Mouse (Mus musculus): ENCODE measurements around the gene Zfp869. TPM values are rescaled to one million over a fixed set of nuclear protein-coding genes. Genes with fewer than 3 reads are reported as not detected.
A peak's percentile ranks its signal among the peaks of the same experiment; 100 is the strongest.

Zfp869 gene
- total and polyA plus RNA-seq, 3 experiments = 15.2 to 30.6 (median 16.0) TPM

DNA sequence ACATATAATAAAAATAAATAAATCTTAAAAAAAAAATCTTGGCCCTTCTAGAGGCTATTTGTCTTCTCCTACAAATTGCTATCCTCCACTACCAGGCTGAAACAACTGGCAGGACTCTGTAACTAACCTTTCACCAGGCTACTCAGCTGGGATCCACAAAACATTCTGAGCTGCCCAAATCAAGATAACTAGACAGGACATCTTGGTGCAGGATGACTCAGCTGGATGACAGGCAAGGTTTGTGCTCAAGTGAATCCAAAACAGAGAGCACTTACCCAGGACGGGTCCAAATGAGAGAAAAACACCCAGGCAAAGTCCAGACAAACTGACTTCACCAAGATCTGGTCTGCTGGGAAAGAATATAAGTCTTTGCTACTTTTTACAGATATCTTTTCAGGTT, 25.0 kb upstream of the Zfp869 start:
- Histone ChIP-seq H3K9ac (ENCODE audit: insufficient read depth, low read depth) (no peak overlapping the region), H3K27ac (ENCODE audit: insufficient read depth, low read depth) (no peak overlapping the region), H3K9me3 (replicated peaks; ENCODE audit: low read length) (no peaks in the 10 kb centered on the region), H3K4me1 (ENCODE audit: control insufficient read depth in 1 of 2, insufficient read depth in 2 of 2) (no peaks in the 10 kb centered on the region), H3K36me3 (replicated peaks in 1 of 2; ENCODE audit: control insufficient read depth in 1 of 2, insufficient read depth in 1 of 2, low read length in 1 of 2) (no peaks in the 10 kb centered on the region), H3K79me2 (replicated peaks; ENCODE audit: control insufficient read depth, extremely low read depth, insufficient read depth, poor library complexity, severe bottlenecking) (no peaks in the 10 kb centered on the region), H3K4me2 (ENCODE audit: insufficient read depth, low read depth, poor library complexity, severe bottlenecking) (no peak overlapping the region), H3K4me3 (replicated peaks in 1 of 3; ENCODE audit: low read depth in 2 of 3, low read length in 2 of 3, poor library complexity in 1 of 3) (no peak overlapping the region), H3K27me3 (replicated peaks) (no peaks in the 10 kb centered on the region)
- in situ Hi-C loops (cut with MboI; ENCODE audit: low pct_ligation_motif_present, low pct_unique_long_range_greater_than_20kb, low sequenced_read_pairs) (no loop called here), dilution Hi-C loops (cut with MboI; ENCODE audit: extremely low pct_ligation_motif_present, extremely low pct_unique_long_range_greater_than_20kb, low sequenced_read_pairs) (no loop called here)
- TF ChIP-seq TBP (conservative IDR thresholded peaks at IDR 0.05; ENCODE audit: low read depth, low read length) = no peak
- TF ChIP-seq RCOR1 (conservative IDR thresholded peaks at IDR 0.05; ENCODE audit: low read depth, low read length) = no peak
- no peak for DNase-seq (ENCODE audit: extremely low read depth)

DNA sequence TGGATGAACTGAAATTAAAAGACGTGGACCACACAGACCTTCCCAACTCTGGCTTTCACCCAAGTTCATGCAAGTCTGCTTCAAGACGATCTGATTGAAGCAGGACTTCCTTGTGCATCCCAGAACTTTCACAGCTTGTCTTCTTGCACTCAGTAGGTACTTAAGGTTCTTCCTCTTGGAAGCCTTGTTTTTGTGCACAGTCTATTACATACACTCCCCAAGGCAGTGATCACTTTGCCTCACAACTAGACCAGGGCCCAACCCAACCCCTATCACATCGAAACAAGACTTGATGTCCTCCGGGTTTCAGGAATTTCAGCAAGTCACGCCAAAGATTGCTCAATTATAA, 6.7 kb upstream of the Zfp869 start:
- Histone ChIP-seq H3K9me3 (replicated peaks; ENCODE audit: low read length) (no peaks in the 10 kb centered on the region), H3K4me3 (replicated peaks in 1 of 3; ENCODE audit: low read depth in 2 of 3, low read length in 2 of 3, poor library complexity in 1 of 3) (peak overlapping the region; percentile 56 to 91 (median 81)), H3K4me2 (ENCODE audit: insufficient read depth, low read depth, poor library complexity, severe bottlenecking) (peak overlapping the region; percentile 37), H3K27ac (ENCODE audit: insufficient read depth, low read depth) (no peak overlapping the region), H3K79me2 (replicated peaks; ENCODE audit: control insufficient read depth, extremely low read depth, insufficient read depth, poor library complexity, severe bottlenecking) (peaks cover 33% of the 10 kb centered on the region), H3K4me1 (ENCODE audit: control insufficient read depth in 1 of 2, insufficient read depth in 2 of 2) (peaks cover 4 to 24% of the 10 kb centered on the region in 2 experiments), H3K9ac (ENCODE audit: insufficient read depth, low read depth) (peak overlapping the region; percentile 41), H3K27me3 (replicated peaks) (no peaks in the 10 kb centered on the region), H3K36me3 (replicated peaks in 1 of 2; ENCODE audit: control insufficient read depth in 1 of 2, insufficient read depth in 1 of 2, low read length in 1 of 2) (peaks cover 14 to 22% of the 10 kb centered on the region in 2 experiments)
- TF ChIP-seq E2F4 (IDR thresholded peaks at IDR 0.05; ENCODE audit: insufficient replicate concordance, low read depth, low read length) (no peak), ETS1 (conservative IDR thresholded peaks at IDR 0.05; ENCODE audit: low read depth, low read length) (no peak), UBTF (IDR thresholded peaks at IDR 0.05; ENCODE audit: low read depth, low read length) (no peak), TBP (conservative IDR thresholded peaks at IDR 0.05; ENCODE audit: low read depth, low read length) (0 out of 2 replicates have a peak, but pooled peaks have one; percentile 79), NELFE (IDR thresholded peaks at IDR 0.05; ENCODE audit: low read depth, low read length) (peak; percentile 28; the same call in 1 of the 2 replicates), POLR2AphosphoS2 (IDR thresholded peaks at IDR 0.05; ENCODE audit: low read depth, low read length) (peak; percentile 5; the same call in 1 of the 2 replicates)
- in situ Hi-C loops (cut with MboI; ENCODE audit: low pct_ligation_motif_present, low pct_unique_long_range_greater_than_20kb, low sequenced_read_pairs) (no loop called here), dilution Hi-C loops (cut with MboI; ENCODE audit: extremely low pct_ligation_motif_present, extremely low pct_unique_long_range_greater_than_20kb, low sequenced_read_pairs) (no loop called here)
- no peak for DNase-seq (ENCODE audit: extremely low read depth)

DNA sequence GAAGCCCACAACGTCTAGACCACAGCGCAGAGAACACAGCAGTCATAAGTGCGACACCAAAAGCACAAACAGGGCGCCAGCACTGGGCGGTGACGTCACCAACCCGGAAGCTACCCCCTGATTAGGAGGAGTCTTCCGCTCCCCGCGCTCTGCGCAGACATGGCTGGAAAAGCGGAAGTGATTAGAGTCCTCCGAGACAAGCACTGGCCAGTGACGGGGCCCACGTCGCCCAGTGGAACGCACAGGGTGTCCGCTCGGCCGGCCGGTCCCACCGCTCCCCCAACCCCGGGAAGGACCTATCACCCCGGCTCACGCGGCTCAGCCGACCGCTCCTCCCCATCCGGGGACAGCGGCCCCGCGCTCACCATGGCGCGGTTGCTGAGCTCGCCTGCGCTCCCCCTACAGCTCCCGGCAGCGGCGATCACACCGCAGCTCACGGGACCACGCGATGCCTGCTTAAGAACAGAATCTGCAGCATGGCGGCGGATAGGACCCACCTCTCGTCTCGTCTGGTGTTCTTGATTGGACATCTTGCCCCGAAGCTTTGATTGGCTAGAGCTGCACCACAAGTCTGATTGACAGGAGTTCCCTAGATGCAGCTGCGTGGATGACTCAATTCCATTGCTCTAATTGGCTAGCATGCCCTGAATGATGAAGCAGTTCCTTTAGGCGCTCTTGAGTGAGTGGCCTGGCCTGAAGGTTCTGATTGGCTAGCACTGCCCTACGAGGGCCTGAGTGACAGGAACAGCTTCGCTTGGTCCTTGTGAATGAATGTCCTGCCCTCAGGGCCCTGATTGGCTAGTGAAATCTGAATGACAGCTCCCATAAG, 6.1 kb upstream of the Zfp869 start:
- peak overlapping the region; percentile 94 for H3K9ac ChIP-seq (ENCODE audit: insufficient read depth, low read depth)
- H3K36me3 ChIP-seq (replicated peaks in 1 of 2; ENCODE audit: control insufficient read depth in 1 of 2, insufficient read depth in 1 of 2, low read length in 1 of 2) = peaks cover 14 to 27% of the 10 kb centered on the region in 2 experiments
- DNase-seq (ENCODE audit: extremely low read depth) = peak; percentile 100
- in situ Hi-C loops (cut with MboI; ENCODE audit: low pct_ligation_motif_present, low pct_unique_long_range_greater_than_20kb, low sequenced_read_pairs) (no loop called here), dilution Hi-C loops (cut with MboI; ENCODE audit: extremely low pct_ligation_motif_present, extremely low pct_unique_long_range_greater_than_20kb, low sequenced_read_pairs) (no loop called here)
- H3K27me3 ChIP-seq (replicated peaks) = no peaks in the 10 kb centered on the region
- H3K4me3 ChIP-seq (replicated peaks in 1 of 3; ENCODE audit: low read depth in 2 of 3, low read length in 2 of 3, poor library complexity in 1 of 3) = peak overlapping the region; percentile 81 to 92 (median 91)
- H3K4me1 ChIP-seq (ENCODE audit: control insufficient read depth in 1 of 2, insufficient read depth in 2 of 2) = peaks cover 4 to 24% of the 10 kb centered on the region in 2 experiments
- H3K4me2 ChIP-seq (ENCODE audit: insufficient read depth, low read depth, poor library complexity, severe bottlenecking) = no peak overlapping the region
- H3K27ac ChIP-seq (ENCODE audit: insufficient read depth, low read depth) = peak overlapping the region; percentile 98
- no peaks in the 10 kb centered on the region for H3K9me3 ChIP-seq (replicated peaks; ENCODE audit: low read length)
- peaks cover 36% of the 10 kb centered on the region for H3K79me2 ChIP-seq (replicated peaks; ENCODE audit: control insufficient read depth, extremely low read depth, insufficient read depth, poor library complexity, severe bottlenecking)
- TF ChIP-seq ETS1 (conservative IDR thresholded peaks at IDR 0.05; ENCODE audit: low read depth, low read length) (peak; percentile 39), UBTF (IDR thresholded peaks at IDR 0.05; ENCODE audit: low read depth, low read length) (no peak), JUN (IDR thresholded peaks at IDR 0.05; ENCODE audit: insufficient read depth, low read depth, low read length) (peak; percentile 84), NRF1 (IDR thresholded peaks at IDR 0.05; ENCODE audit: low read depth, low read length) (peak; percentile 65), MEF2A (IDR thresholded peaks at IDR 0.05; ENCODE audit: borderline replicate concordance, low read depth, low read length) (peak; percentile 65; the same call in 1 of the 2 replicates), SMC3 (IDR thresholded peaks at IDR 0.05; ENCODE audit: low read depth, low read length) (no peak), SIN3A (IDR thresholded peaks at IDR 0.05; ENCODE audit: low read length) (peak; percentile 93), MAZ (IDR thresholded peaks at IDR 0.05; ENCODE audit: low read depth, low read length) (peak; percentile 73; the same call in 1 of the 2 replicates), E2F4 (IDR thresholded peaks at IDR 0.05; ENCODE audit: insufficient replicate concordance, low read depth, low read length) (peak; percentile 84; the same call in 1 of the 2 replicates), MYC (IDR thresholded peaks at IDR 0.05; ENCODE audit: low read depth, low read length) (peak; percentile 66), POLR2A (IDR thresholded peaks at IDR 0.05; ENCODE audit: low read depth, low read length) (peak; percentile 94), CTCF (conservative IDR thresholded peaks at IDR 0.05 in 1 of 2, IDR thresholded peaks at IDR 0.05 in 1 of 2; ENCODE audit: low read depth in 2 of 2, low read length in 2 of 2) (no peak), KAT2A (IDR thresholded peaks at IDR 0.05; ENCODE audit: insufficient replicate concordance, low read length) (peak; percentile 73; the same call in 1 of the 2 replicates), CHD2 (IDR thresholded peaks at IDR 0.05; ENCODE audit: low read length) (peak; percentile 98), MAFK (IDR thresholded peaks at IDR 0.05; ENCODE audit: insufficient replicate concordance, low read length) (peak; percentile 43; the same call in 1 of the 2 replicates), USF1 (IDR thresholded peaks at IDR 0.05; ENCODE audit: low read depth, low read length) (no peak), HCFC1 (IDR thresholded peaks at IDR 0.05; ENCODE audit: low read depth, low read length) (peak; percentile 79), TBP (conservative IDR thresholded peaks at IDR 0.05; ENCODE audit: low read depth, low read length) (peak; percentile 72), ZC3H11A (IDR thresholded peaks at IDR 0.05; ENCODE audit: low read depth, low read length) (no peak)
